Mouse (Mus musculus): ENCODE results near the gene Atp6v1e2. TPM values are rescaled to one million over a fixed set of nuclear protein-coding genes. Genes with fewer than 3 reads are reported as not detected.

Gene Atp6v1e2
- 0.21 TPM in 1 of 2 replicates, not detected in the other for polyA plus RNA-seq (2015; fragmentation: Nextera tagmentation; extraction: Ambion mirVana)

GRCm38 (mm10) chr17:86947840-86948796, at the start of gene Atp6v1e2:
Gene Atp6v1e2, minus strand, starts transcription at chr17:86947897.
- H3K9me3 ChIP-seq, result no peaks in the 10 kb centered on the region
- no peaks in the 10 kb centered on the region for H3K36me3 ChIP-seq
- no peak within 1 kb of the TSS for H3K9ac ChIP-seq
- ATAC-seq (ENCODE audit: borderline replicate concordance, extremely low read depth, low FRiP score, low TSS enrichment), result no peak
- H3K27me3 ChIP-seq, result no peaks in the 10 kb centered on the region
- H3K27ac ChIP-seq, result no peak within 1 kb of the TSS
- no peak within 1 kb of the TSS for H3K4me3 ChIP-seq
- no peaks in the 10 kb centered on the region for H3K4me1 ChIP-seq
- H3K4me2 ChIP-seq, result no peak within 1 kb of the TSS
- WGBS, result 80% methylated on average over 28 of the region's 28 CpGs

GRCm38 (mm10) chr17:86997323-86997722, 49.6 kb upstream of the Atp6v1e2 start:
- H3K9ac ChIP-seq, result no peak overlapping the region
- ATAC-seq (ENCODE audit: borderline replicate concordance, extremely low read depth, low FRiP score, low TSS enrichment), result no peak
- WGBS, result 86% methylated on average over 6 of the region's 6 CpGs
- H3K4me1 ChIP-seq, result no peaks in the 10 kb centered on the region
- H3K27me3 ChIP-seq, result no peaks in the 10 kb centered on the region
- no peaks in the 10 kb centered on the region for H3K9me3 ChIP-seq
- H3K4me2 ChIP-seq, result no peak overlapping the region
- no peak overlapping the region for H3K4me3 ChIP-seq
- H3K27ac ChIP-seq, result no peak overlapping the region
- H3K36me3 ChIP-seq, result 0 out of 2 replicates have a peak, but pooled peaks cover 15% of the 10 kb centered on the region

GRCm38 (mm10) chr17:86991306-86991705, 43.6 kb upstream of the Atp6v1e2 start:
- no peak overlapping the region for H3K27ac ChIP-seq
- 77% methylated on average over 8 of the region's 8 CpGs for WGBS
- H3K36me3 ChIP-seq, result 0 out of 2 replicates have a peak, but pooled peaks cover 3% of the 10 kb centered on the region
- H3K9ac ChIP-seq, result no peak overlapping the region
- peaks cover 5% of the 10 kb centered on the region; the same call in 1 of the 2 replicates for H3K4me1 ChIP-seq
- H3K4me2 ChIP-seq, result no peak overlapping the region
- no peaks in the 10 kb centered on the region for H3K9me3 ChIP-seq
- H3K27me3 ChIP-seq, result no peaks in the 10 kb centered on the region
- no peak for ATAC-seq (ENCODE audit: borderline replicate concordance, extremely low read depth, low FRiP score, low TSS enrichment)
- H3K4me3 ChIP-seq, result no peak overlapping the region

GRCm38 (mm10) chr17:86988601-86989184, 41.0 kb upstream of the Atp6v1e2 start:
- 61% methylated on average over 6 of the region's 6 CpGs for WGBS
- Histone ChIP-seq H3K9ac (no peak overlapping the region), H3K9me3 (no peaks in the 10 kb centered on the region), H3K4me3 (no peak overlapping the region), H3K27ac (no peak overlapping the region), H3K4me1 (peaks cover 5% of the 10 kb centered on the region; the same call in 1 of the 2 replicates), H3K4me2 (no peak overlapping the region), H3K36me3 (0 out of 2 replicates have a peak, but pooled peaks cover 3% of the 10 kb centered on the region), H3K27me3 (no peaks in the 10 kb centered on the region)
- ATAC-seq (ENCODE audit: borderline replicate concordance, extremely low read depth, low FRiP score, low TSS enrichment), result no peak

- no peak overlapping the region for H3K27ac ChIP-seq
- H3K9me3 ChIP-seq, result no peaks in the 10 kb centered on the region
- no peak overlapping the region for H3K4me2 ChIP-seq
- WGBS, result 89% methylated on average over 5 of the region's 5 CpGs
- no peak for ATAC-seq (ENCODE audit: borderline replicate concordance, extremely low read depth, low FRiP score, low TSS enrichment)
- no peak overlapping the region for H3K4me3 ChIP-seq
- no peaks in the 10 kb centered on the region for H3K27me3 ChIP-seq
- H3K4me1 ChIP-seq, result peaks cover 5% of the 10 kb centered on the region; the same call in 1 of the 2 replicates
- 0 out of 2 replicates have a peak, but pooled peaks cover 3% of the 10 kb centered on the region for H3K36me3 ChIP-seq
- H3K9ac ChIP-seq, result no peak overlapping the region
Observed at GRCm38 (mm10) chr17:86988161-86988560, 40.5 kb upstream of the Atp6v1e2 start.

GRCm38 (mm10) chr17:86986449-86987138, 38.9 kb upstream of the Atp6v1e2 start:
- WGBS, result 61% methylated on average over 17 of the region's 17 CpGs
- Histone ChIP-seq H3K4me3 (no peak overlapping the region), H3K9me3 (no peaks in the 10 kb centered on the region), H3K27ac (no peak overlapping the region), H3K36me3 (peaks cover 3% of the 10 kb centered on the region; the same call in 1 of the 2 replicates), H3K9ac (no peak overlapping the region), H3K4me1 (peaks cover 5% of the 10 kb centered on the region; the same call in 1 of the 2 replicates), H3K27me3 (no peaks in the 10 kb centered on the region), H3K4me2 (no peak overlapping the region)
- ATAC-seq (ENCODE audit: borderline replicate concordance, extremely low read depth, low FRiP score, low TSS enrichment), result no peak

- no peaks in the 10 kb centered on the region for H3K27me3 ChIP-seq
- no peak overlapping the region for H3K27ac ChIP-seq
- no peak overlapping the region for H3K4me2 ChIP-seq
- H3K36me3 ChIP-seq, result peaks cover 16% of the 10 kb centered on the region
- H3K9me3 ChIP-seq, result no peaks in the 10 kb centered on the region
- ATAC-seq (ENCODE audit: borderline replicate concordance, extremely low read depth, low FRiP score, low TSS enrichment), result no peak
- H3K4me3 ChIP-seq, result no peak overlapping the region
- H3K4me1 ChIP-seq, result peaks cover 5% of the 10 kb centered on the region; the same call in 1 of the 2 replicates
- WGBS, result 66% methylated on average over 9 of the region's 9 CpGs
- no peak overlapping the region for H3K9ac ChIP-seq
Observed at GRCm38 (mm10) chr17:86982497-86982896, 34.8 kb upstream of the Atp6v1e2 start.

GRCm38 (mm10) chr17:86981701-86982100, 34.0 kb upstream of the Atp6v1e2 start:
- peaks cover 2% of the 10 kb centered on the region; the same call in 1 of the 2 replicates for H3K4me1 ChIP-seq
- 96% methylated on average over 2 of the region's 2 CpGs for WGBS

GRCm38 (mm10) chr17:86981205-86981604, 33.5 kb upstream of the Atp6v1e2 start:
- no peak overlapping the region for H3K27ac ChIP-seq
- H3K9ac ChIP-seq, result no peak overlapping the region
- no peak for ATAC-seq (ENCODE audit: borderline replicate concordance, extremely low read depth, low FRiP score, low TSS enrichment)
- H3K36me3 ChIP-seq, result peaks cover 16% of the 10 kb centered on the region
- no peaks in the 10 kb centered on the region for H3K9me3 ChIP-seq
- no peak overlapping the region for H3K4me3 ChIP-seq
- 94% methylated on average over 1 of the region's 1 CpGs for WGBS
- H3K27me3 ChIP-seq, result no peaks in the 10 kb centered on the region
- no peaks in the 10 kb centered on the region for H3K4me1 ChIP-seq
- no peak overlapping the region for H3K4me2 ChIP-seq

More at GRCm38 (mm10) chr17:86981701-86982100, 34.0 kb upstream of the Atp6v1e2 start:
- no peaks in the 10 kb centered on the region for H3K9me3 ChIP-seq
- no peak overlapping the region for H3K9ac ChIP-seq
- no peak for ATAC-seq (ENCODE audit: borderline replicate concordance, extremely low read depth, low FRiP score, low TSS enrichment)
- no peak overlapping the region for H3K4me2 ChIP-seq
- H3K27ac ChIP-seq, result no peak overlapping the region
- H3K36me3 ChIP-seq, result peaks cover 16% of the 10 kb centered on the region
- no peaks in the 10 kb centered on the region for H3K27me3 ChIP-seq
- no peak overlapping the region for H3K4me3 ChIP-seq

- Histone ChIP-seq H3K4me3 (no peak overlapping the region), H3K27ac (no peak overlapping the region), H3K9ac (no peak overlapping the region), H3K4me2 (no peak overlapping the region), H3K36me3 (peaks cover 32% of the 10 kb centered on the region), H3K27me3 (no peaks in the 10 kb centered on the region), H3K4me1 (no peaks in the 10 kb centered on the region), H3K9me3 (no peaks in the 10 kb centered on the region)
- no peak for ATAC-seq (ENCODE audit: borderline replicate concordance, extremely low read depth, low FRiP score, low TSS enrichment)
- 83% methylated on average over 6 of the region's 6 CpGs for WGBS
Observed at GRCm38 (mm10) chr17:86978496-86978895, 30.8 kb upstream of the Atp6v1e2 start.

- no peaks in the 10 kb centered on the region for H3K9me3 ChIP-seq
- ATAC-seq (ENCODE audit: borderline replicate concordance, extremely low read depth, low FRiP score, low TSS enrichment), result no peak
- no peak overlapping the region for H3K9ac ChIP-seq
- H3K36me3 ChIP-seq, result peaks cover 28% of the 10 kb centered on the region
- H3K4me2 ChIP-seq, result no peak overlapping the region
- H3K27ac ChIP-seq, result no peak overlapping the region
- H3K4me1 ChIP-seq, result no peaks in the 10 kb centered on the region
- no peak overlapping the region for H3K4me3 ChIP-seq
- no peaks in the 10 kb centered on the region for H3K27me3 ChIP-seq
- 69% methylated on average over 10 of the region's 10 CpGs for WGBS
Observed at GRCm38 (mm10) chr17:86976387-86976786, 28.7 kb upstream of the Atp6v1e2 start.
